Mouse (Mus musculus): ENCODE data around the gene Nkain4.

The Nkain4 gene

DNA sequence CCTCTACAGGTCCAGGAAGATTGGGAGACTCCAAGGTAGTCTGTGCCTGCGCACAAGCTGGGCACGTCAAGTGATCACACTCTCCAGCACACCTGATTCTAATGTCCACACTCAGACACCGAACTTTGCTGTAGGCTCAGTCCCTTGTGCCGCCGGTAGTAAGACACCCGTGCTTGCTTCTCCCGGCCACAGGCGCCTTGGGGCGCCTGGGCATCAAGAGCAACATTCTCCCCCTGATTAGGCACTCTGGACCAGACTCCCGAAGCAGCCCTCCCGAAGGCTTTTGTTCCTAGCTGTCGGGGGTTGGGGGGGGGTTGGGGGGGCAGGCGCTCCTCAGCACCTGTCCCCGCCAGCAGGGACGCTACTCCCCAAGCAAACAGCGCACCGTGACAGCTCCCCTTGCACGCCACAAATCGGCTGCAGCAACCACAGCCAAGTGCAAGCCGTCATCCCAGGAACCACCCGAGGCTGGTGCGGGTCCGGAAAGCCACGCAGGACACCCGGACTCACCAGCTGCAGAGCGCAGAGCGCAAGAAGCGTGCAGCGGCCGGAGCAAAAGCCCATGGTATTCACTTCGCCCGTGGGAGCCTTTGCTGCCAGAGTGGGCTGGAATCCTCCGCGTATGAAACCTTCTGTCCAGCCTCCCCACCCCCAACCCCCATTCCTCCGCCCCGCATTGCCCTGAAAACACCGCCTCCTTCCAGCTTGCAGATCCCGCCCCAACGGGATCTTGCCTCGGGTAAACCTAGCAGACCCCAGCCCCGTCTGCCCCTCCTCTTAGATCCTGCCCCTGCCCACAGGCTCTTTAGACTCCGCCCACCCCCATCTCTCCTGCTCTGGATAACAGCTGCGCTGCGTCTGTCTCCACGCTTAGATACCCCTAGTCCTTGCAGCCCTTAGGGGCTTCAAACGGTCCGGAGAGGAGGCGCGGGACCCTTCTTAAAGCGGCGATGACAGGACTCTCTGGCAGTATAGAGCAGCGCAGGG, at the start of gene Nkain4:
Gene Nkain4 (minus strand): TSS at position 639 of the 987 bp plus-strand sequence.
- DNase-seq (ENCODE audit: low read depth, low spot score), result peak; percentile 87

DNA sequence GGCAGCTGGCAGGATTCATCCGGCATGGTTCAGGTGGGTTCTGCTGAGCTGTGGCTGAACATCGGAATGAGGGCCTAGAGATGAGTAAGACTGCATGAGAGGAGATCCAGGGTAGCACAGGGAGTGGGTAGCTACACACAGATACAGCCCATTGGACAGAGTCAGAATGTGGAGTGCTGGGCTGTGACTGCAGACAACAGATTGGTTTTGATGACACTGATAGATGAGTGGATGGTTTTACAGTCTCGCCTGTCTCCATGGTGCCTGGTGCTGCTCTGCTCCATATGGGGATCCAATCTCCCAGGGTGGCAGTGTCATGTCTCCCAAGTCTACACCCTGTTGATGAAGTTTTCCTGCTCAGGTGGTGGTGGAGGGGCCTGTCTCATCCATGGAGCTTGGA, 42.4 kb upstream of the Nkain4 start:
- DNase-seq (ENCODE audit: low read depth, low spot score), result no peak

GRCm38 (mm10) chr2:180996436-180996835, 41.9 kb upstream of the Nkain4 start:
- DNase-seq (ENCODE audit: low read depth, low spot score), result peak; percentile 59

- no peak for DNase-seq (ENCODE audit: low read depth, low spot score)
These were observed 41.0 kb upstream of the Nkain4 start for GRCm38 (mm10) chr2:180995457-180995856.

- no peak for DNase-seq (ENCODE audit: low read depth, low spot score)
These were observed 39.9 kb upstream of the Nkain4 start for GRCm38 (mm10) chr2:180994360-180994759.

- DNase-seq (ENCODE audit: low read depth, low spot score), result no peak
These were observed 35.8 kb upstream of the Nkain4 start for GRCm38 (mm10) chr2:180990347-180990746.

DNA sequence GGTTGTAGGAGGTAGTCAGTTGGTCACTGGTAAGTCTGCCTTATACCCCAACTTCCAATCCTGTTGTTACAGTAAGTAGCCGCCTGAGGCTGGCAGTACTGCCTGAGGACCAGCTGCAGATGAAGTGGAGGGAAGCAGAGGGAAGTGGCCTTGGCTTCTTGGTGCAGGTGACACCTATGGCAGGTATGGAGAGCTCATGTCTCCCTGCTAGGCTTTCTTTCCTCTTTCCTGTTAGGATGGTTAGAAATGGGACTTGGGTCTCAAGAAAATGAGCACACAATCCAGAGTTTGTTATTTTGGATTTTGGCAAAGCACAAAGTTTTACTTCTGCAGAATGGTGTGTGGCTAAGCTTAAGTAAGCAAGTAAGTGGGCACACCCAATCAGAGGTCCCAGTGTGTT, 34.4 kb upstream of the Nkain4 start:
- no peak for DNase-seq (ENCODE audit: low read depth, low spot score)

- DNase-seq (ENCODE audit: low read depth, low spot score), result no peak
These were observed 33.9 kb upstream of the Nkain4 start for GRCm38 (mm10) chr2:180988347-180988913.

DNA sequence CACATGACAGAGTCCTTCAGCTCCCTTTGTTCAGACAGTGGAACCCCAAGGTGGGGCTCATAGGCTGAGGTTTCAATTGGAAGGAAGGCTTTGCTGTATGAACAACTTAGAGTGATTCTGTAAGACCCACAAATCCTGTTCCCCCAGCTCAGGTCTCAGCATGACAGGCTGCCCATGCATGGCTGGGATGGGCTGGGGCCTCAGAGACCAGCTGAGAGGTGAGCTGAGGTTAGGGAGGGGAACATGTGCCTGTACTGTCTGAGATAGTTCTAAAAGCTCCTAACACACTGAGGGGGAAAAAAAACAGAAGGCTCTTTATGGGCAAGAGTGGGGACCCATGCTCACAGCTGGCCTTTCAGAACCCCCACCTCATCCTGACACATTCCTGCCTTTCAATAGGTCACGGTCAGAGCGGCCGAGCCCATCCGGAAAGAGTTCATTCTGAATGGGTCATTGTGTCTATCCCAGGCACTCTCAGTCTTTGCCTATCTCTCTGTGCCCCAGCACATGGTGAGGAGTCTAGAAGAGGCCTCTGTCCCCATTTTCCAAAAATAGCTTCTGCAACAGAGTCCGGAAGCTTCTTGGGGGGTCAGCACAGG, 33.0 kb upstream of the Nkain4 start:
- DNase-seq (ENCODE audit: low read depth, low spot score), result no peak

GRCm38 (mm10) chr2:180987001-180987400, 32.5 kb upstream of the Nkain4 start:
- no peak for DNase-seq (ENCODE audit: low read depth, low spot score)

DNA sequence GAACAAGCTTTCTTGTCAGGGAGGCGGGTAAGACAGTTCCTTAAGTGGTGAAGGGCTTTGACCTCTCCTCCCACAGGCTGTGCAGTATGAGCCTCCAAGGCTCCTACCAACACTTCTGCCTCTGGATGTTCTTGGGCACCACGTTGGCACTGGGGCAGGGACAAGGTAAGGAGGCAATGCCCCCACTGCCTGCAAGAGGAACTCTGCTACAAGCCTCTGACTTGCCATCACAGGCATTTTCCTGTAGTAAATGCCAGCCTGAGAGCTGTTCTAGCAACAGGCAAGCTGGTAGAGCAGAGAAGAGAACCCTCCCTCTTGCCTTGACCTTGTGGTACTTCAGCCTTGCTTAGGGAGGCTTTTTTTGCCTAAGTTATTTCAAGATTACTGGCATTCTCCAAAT, 31.9 kb upstream of the Nkain4 start, which contains the start of gene Col20a1:
Gene Col20a1 (plus strand): TSS at position 87 of the 400 bp plus-strand sequence.
- no peak for DNase-seq (ENCODE audit: low read depth, low spot score)

- peak; percentile 15 for DNase-seq (ENCODE audit: low read depth, low spot score)
These were observed 31.1 kb upstream of the Nkain4 start for GRCm38 (mm10) chr2:180985635-180986034.

DNA sequence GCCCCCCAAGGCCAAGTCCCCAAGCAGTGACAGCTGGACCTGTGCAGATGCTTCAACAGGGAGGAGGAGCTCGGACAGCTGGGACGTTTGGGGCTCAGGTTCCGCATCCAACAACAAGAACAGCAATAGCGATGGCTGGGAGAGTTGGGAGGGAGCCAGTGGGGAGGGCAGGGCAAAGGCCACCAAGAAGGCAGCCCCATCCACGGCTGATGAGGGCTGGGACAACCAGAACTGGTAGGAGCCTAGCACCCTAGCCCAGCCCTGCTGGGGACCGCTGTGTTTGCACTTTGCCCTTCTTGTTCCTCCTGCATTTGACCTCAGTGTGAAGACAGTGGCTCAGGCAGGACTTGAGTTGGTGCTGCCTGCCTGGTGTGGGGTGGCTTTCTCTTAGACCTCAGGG, 26.6 kb upstream of the Nkain4 start:
- no peak for DNase-seq (ENCODE audit: low read depth, low spot score)

- peak; percentile 66 for DNase-seq (ENCODE audit: low read depth, low spot score)
These were observed 12.7 kb upstream of the Nkain4 start, which contains the start of gene Arfgap1 for GRCm38 (mm10) chr2:180967010-180967763. Gene Arfgap1, plus strand, starts transcription at chr2:180967225.

GRCm38 (mm10) chr2:180966092-180966882, 11.8 kb upstream of the Nkain4 start:
- peak; percentile 15 for DNase-seq (ENCODE audit: low read depth, low spot score)

GRCm38 (mm10) chr2:180963956-180964355, 9.5 kb upstream of the Nkain4 start:
- DNase-seq (ENCODE audit: low read depth, low spot score), result peak; percentile 84

- DNase-seq (ENCODE audit: low read depth, low spot score), result no peak
These were observed 8.3 kb upstream of the Nkain4 start for GRCm38 (mm10) chr2:180962616-180963308.

DNA sequence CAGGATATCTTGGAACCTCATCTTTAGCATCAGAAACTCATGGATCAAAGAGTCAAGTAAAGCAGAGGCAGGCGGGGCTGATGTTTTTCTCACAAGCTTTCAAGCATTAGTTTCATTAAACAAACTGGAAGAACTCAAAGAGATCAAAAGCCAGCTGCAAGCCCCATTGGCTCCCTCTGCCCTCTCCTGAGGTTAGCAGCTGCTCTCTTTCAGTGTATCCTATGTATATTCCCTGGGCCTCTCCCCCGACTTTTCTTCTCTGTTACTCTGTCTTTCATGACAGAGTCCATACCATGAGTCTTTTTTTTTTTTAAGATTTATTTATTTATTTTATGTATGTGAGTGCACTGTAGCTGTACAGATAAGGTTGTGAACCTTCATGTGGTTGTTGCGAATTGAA, 5.7 kb upstream of the Nkain4 start:
- no peak for DNase-seq (ENCODE audit: low read depth, low spot score)

GRCm38 (mm10) chr2:180959605-180960004, 5.1 kb upstream of the Nkain4 start:
- no peak for DNase-seq (ENCODE audit: low read depth, low spot score)

DNA sequence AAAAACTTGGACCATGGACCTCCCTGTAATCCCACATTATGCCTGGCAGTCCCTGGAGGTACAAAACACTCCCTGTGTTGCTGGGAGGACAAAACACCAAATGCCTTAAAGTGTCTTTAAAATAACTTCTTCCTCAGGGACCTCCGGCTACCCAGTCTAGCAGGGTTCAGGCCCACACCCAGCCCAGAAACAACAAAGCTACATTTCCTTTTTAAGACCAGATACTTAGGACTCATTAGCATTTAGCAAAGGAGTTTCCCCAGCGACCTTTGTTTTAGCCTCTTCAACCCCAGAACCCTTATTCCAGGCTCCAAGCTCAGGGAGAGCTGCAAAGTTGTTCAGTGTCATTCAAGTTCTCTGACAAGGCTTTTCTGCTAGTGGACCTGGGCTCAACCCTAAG, 861 bp downstream of the Nkain4 start:
- peak; percentile 68 for DNase-seq (ENCODE audit: low read depth, low spot score)

All from ES-CJ7 (cell line).